Mouse (Mus musculus) heart, embryonic 14.5 days (tissue): ENCODE measurements around the gene Pcdh10. TPM values are rescaled to one million over a fixed set of nuclear protein-coding genes. Genes with fewer than 3 reads are reported as not detected.

Experiments
- ATAC-seq: fragments of 200-750 bp; cut with Nextera tagmentation; 2 replicates; pipeline ENCODE4 v1.8.0; 2017; ENCODE audit warnings: low read depth, moderate TSS enrichment; ENCODE audit not compliant: insufficient number of reproducible peaks, insufficient read depth, low FRiP score
- H3K27ac ChIP-seq, 2 experiments: fragments of 200-500 bp in 1 of 2; fragments of 300-500 bp in 1 of 2; sonication (generic) in 1 of 2; replicated peaks in 1 of 2; 2 replicates each; pipeline ENCODE4 v1.5.1; 2012 to 2014; ENCODE audit warnings: low read depth in 2 of 2, low read length in 2 of 2, control low read depth in 1 of 2, mild to moderate bottlenecking in 1 of 2, mixed read lengths in 1 of 2; ENCODE audit not compliant: control insufficient read depth in 1 of 2, insufficient read depth in 1 of 2
- H3K27me3 ChIP-seq: fragments of 300-500 bp; sonication (generic); 2 replicates; pipeline ENCODE4 v1.6.1; 2014; ENCODE audit warnings: mild to moderate bottlenecking, low read length, control low read depth; ENCODE audit not compliant: control insufficient read depth, insufficient read depth
- H3K36me3 ChIP-seq: fragments of 300-500 bp; sonication (generic); 2 replicates; pipeline ENCODE4 v1.6.1; 2014; ENCODE audit warnings: mild to moderate bottlenecking, control low read depth, low read length, mixed read lengths; ENCODE audit not compliant: control insufficient read depth, insufficient read depth
- H3K4me1 ChIP-seq, 2 experiments: fragments of 200-500 bp in 1 of 2; fragments of 300-500 bp in 1 of 2; sonication (generic) in 1 of 2; 2 replicates each; pipeline ENCODE4 v1.6.1; 2012 to 2014; ENCODE audit warnings: low read length in 2 of 2, control low read depth in 1 of 2, mixed read lengths in 1 of 2; ENCODE audit not compliant: control insufficient read depth in 2 of 2, insufficient read depth in 2 of 2
- H3K4me2 ChIP-seq: fragments of 300-500 bp; sonication (generic); 2 replicates; pipeline ENCODE4 v1.6.1; 2014; ENCODE audit warnings: mild to moderate bottlenecking, low read length
- H3K4me3 ChIP-seq, 2 experiments: fragments of 200-500 bp in 1 of 2; fragments of 300-500 bp in 1 of 2; sonication (generic) in 1 of 2; 2 replicates each; pipeline ENCODE4 v1.5.1; 2012 to 2014; ENCODE audit warnings: low read length in 2 of 2, mild to moderate bottlenecking in 2 of 2, control low read depth in 1 of 2, low read depth in 1 of 2, moderate library complexity in 1 of 2; ENCODE audit not compliant: control insufficient read depth in 1 of 2, insufficient read depth in 1 of 2
- H3K9ac ChIP-seq: fragments of 300-500 bp; sonication (generic); 2 replicates; pipeline ENCODE4 v1.6.1; 2014; ENCODE audit warnings: mild to moderate bottlenecking, low read length
- H3K9me3 ChIP-seq: fragments of 300-500 bp; sonication (generic); 2 replicates; pipeline ENCODE4 v1.6.1; 2016; ENCODE audit warnings: low read length, control low read depth; ENCODE audit not compliant: control insufficient read depth
- WGBS: fragments of 180-500 bp; shearing (Covaris S2); extraction: QIAGEN DNeasy Blood & Tissue Kit; methylation state at CpG from one replicate; pipeline ENCODE4 v1.1.7; 2014; 5-methylcytosine and 5-hydroxymethylcytosine counted together
- polyA plus RNA-seq: library from polyadenylated mRNA; unstranded; fragments of >200 nt; fragmentation: Nextera tagmentation; extraction: Ambion mirVana; gene quantifications from 2 replicates; pipeline ENCODE4 v1.2.1, GENCODE M21; 2014

Gene Pcdh10
- 0.04 and 0.22 TPM in 2 replicates for polyA plus RNA-seq

DNA sequence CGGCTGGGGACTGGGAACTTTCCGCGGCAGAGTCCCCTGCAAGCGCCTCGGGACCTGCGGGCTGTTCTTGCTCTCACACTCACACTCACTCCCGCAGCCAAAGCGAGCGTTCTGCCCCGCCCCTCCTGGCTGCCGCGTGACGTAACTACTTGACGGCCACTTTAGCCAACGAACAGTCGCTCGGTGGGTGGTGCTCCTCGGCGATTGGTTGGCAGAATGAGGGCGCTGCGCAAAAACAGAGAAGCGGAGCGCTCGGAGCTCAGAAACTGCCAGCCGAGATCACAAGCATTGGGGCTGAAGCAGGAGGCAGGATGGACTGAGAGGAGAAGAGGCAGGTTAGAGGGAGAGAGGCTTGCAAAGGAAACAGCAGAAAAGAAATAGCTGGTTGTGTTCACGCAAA lies at the start of gene Pcdh10:
Gene Pcdh10 (plus strand): TSS at position 254 of the 400 bp plus-strand sequence.
- Histone ChIP-seq H3K36me3 (no peaks in the 10 kb centered on the region), H3K4me1 (peaks cover 11 to 32% of the 10 kb centered on the region in 2 experiments; a peak in 3 of 4 replicates), H3K9ac (peak within 1 kb of the TSS; percentile 41), H3K4me3 (peak within 1 kb of the TSS; percentile 56 to 63), H3K27ac (no peak within 1 kb of the TSS), H3K9me3 (no peaks in the 10 kb centered on the region), H3K4me2 (peak within 1 kb of the TSS; percentile 100), H3K27me3 (peaks cover 48% of the 10 kb centered on the region)
- under 1% methylated on average over 26 of the region's 26 CpGs for WGBS
- ATAC-seq, result peak; percentile 80

DNA sequence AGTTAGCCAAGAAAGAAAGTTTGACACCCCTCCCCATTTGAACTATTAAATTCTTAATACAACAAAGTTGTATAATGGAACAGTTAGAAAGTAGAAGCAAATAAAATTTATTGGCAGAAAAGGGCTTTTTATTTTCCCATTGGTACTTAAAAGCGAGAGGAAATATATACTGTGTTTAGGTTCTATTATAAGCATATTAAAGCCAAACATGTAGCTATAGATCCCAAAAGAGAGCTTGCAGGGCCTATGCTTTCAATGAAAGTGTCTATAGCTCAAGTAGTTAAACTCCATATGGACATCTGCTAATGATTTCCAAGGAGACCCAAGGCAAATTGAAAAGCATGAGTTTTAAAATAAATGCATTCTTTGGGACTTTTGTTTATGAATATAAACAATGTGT lies 22.3 kb upstream of the Pcdh10 start:
- no peak overlapping the region for H3K4me3 ChIP-seq
- H3K27ac ChIP-seq, result no peak overlapping the region
- no peaks in the 10 kb centered on the region for H3K4me1 ChIP-seq
- H3K27me3 ChIP-seq, result no peaks in the 10 kb centered on the region
- no peak for ATAC-seq
- 82% methylated on average over 1 of the region's 1 CpGs for WGBS
- no peak overlapping the region for H3K9ac ChIP-seq
- no peaks in the 10 kb centered on the region for H3K9me3 ChIP-seq
- no peak overlapping the region for H3K4me2 ChIP-seq
- no peaks in the 10 kb centered on the region for H3K36me3 ChIP-seq

DNA sequence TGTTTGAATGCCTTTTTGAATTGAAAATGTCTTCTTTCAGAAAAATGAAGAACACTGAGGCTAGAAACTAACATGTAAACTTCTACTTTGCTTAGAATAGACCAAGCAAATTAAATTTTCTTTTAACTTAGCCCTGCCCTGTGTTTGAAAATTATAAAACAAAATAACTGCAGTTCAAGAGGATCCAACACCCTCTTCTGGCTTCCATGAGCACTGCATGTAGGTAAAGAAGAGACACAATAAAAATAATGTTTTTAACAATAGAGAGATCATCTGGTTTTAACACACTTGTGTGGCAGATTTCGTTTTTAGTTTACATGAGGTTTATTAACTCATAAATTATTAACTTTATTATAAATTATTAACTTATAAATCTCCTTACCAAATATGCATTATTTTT lies 9.2 kb upstream of the Pcdh10 start:
- WGBS, result 33% methylated on average over 1 of the region's 1 CpGs
- no peak overlapping the region for H3K27ac ChIP-seq
- H3K36me3 ChIP-seq, result no peaks in the 10 kb centered on the region
- no peaks in the 10 kb centered on the region for H3K4me1 ChIP-seq
- ATAC-seq, result no peak
- H3K9me3 ChIP-seq, result no peaks in the 10 kb centered on the region
- no peaks in the 10 kb centered on the region for H3K27me3 ChIP-seq
- H3K4me2 ChIP-seq, result no peak overlapping the region
- no peak overlapping the region for H3K4me3 ChIP-seq
- no peak overlapping the region for H3K9ac ChIP-seq

DNA sequence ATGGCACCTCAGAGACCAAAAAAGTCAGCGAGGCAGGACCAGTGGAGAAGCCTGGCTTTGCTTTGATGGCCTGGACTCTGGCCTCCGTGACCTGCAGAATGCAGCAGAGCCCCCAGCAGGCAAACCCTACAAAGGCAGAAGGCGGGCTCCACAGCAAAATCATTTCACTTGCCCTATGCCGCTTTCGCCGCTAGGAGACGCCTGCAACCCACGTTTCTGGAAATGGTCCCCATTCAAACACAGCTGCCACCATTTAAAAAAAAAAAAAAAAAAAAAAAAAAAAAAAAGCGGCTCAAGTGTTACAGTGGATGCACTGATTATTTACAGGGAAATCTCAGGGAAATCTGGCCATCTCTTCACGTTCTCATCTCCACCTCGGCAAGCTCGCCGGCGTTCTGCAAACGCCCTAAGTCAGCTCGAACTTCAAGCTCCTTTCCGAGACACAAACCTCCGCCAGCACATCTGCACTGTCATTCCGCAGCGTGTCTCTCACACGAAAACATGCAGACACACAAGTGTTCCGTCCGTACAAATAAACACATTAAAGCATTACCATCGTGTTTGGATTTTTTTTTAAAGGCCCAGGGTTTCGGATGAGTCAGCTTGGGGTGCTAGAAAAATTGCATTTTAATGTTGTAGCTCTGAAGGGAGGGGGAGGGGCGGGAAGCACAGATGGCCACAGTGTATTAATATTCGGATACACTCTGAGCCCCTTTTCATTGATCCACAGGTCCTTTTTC lies 2.3 kb upstream of the Pcdh10 start:
- H3K4me2 ChIP-seq, result peak overlapping the region; percentile 100
- WGBS, result under 1% methylated on average over 27 of the region's 27 CpGs
- H3K36me3 ChIP-seq, result no peaks in the 10 kb centered on the region
- H3K9ac ChIP-seq, result no peak overlapping the region; the same call in 1 of the 2 replicates
- peaks cover 27% of the 10 kb centered on the region for H3K27me3 ChIP-seq
- H3K27ac ChIP-seq, result no peak overlapping the region
- no peaks in the 10 kb centered on the region for H3K9me3 ChIP-seq
- ATAC-seq, result no peak
- peaks cover 9 to 25% of the 10 kb centered on the region in 2 experiments; a peak in 3 of 4 replicates for H3K4me1 ChIP-seq
- peak overlapping the region; percentile 49 to 63 for H3K4me3 ChIP-seq

DNA sequence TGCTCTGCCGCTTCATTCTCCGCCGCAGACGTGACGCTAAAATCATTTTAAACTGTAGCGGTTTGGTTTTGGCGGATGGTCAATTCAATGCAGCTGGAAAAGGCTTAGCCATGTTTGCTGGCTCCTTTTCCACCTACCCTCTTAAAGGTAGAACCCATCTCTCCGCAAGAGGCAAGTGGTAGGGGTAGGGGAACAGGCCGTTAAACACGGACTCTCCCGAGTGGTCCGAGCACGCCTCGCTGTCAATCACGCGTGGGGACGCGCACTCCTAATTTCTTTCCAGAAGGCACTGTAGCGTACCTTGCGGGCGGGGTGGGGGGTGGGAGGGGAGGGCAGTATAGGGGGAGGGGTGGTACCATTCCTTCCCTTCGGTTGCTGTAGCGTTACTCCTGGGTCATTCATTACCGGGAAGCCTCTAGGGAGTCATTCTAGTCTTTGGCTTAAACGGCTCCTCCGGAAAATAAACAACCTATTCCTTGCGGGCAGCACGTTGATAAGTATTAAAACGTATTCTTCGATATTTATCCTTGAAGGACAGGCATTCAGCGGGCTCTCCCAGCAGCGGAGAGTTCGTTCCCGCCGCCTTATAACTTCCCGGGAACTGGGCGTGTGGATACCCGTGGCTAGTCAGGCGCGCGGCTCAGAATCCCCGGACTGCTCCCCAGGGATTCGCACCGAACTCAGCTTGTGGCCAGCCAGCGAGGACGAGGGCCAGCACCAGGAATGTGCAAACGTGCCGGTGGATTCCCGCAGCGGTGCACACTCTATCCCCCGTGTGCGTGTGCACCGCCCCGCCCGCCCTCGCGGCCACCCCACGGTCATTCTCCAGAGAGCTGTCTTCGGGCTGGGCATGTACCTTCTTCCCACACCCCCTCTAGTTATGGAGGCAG lies 1.5 kb upstream of the Pcdh10 start:
- H3K4me1 ChIP-seq, result peaks cover 11 to 32% of the 10 kb centered on the region in 2 experiments; a peak in 3 of 4 replicates
- no peak overlapping the region for H3K27ac ChIP-seq
- H3K27me3 ChIP-seq, result peaks cover 36% of the 10 kb centered on the region
- peak overlapping the region; percentile 100 for H3K4me2 ChIP-seq
- peak overlapping the region; percentile 53 for H3K9ac ChIP-seq
- peak overlapping the region; percentile 56 to 63 for H3K4me3 ChIP-seq
- H3K36me3 ChIP-seq, result no peaks in the 10 kb centered on the region
- ATAC-seq, result no peak; the same call in 1 of the 2 replicates
- no peaks in the 10 kb centered on the region for H3K9me3 ChIP-seq
- WGBS, result under 1% methylated on average over 59 of the region's 59 CpGs

DNA sequence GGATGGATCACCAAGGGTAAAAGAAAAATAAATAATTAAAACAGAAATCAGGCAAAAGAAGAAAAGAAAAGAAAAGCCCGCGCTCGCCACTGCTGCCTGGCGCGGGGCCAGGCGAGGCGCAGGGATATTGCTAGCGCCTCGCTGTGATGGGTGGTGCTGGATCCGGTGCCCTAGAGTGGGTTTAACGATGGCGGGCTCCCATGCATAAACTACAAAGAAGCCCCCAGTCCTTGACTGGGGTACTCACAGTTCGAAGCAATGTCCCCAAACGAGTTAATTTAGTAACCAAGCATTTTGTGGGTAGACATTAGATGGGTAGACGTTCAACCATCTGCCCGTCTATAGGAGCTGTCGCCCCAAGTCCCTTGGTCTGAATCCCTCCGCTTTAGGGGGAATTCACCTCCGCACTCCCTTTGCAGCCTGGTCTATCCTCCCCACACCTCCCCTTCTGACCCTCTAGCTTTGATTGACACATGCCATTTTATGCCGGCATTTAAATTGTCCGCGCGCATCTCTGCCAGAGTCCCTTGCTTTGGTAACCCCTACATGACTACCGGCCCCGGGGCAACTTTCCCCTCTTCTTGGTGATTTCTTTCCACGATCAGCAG lies 703 bp upstream of the Pcdh10 start:
- Histone ChIP-seq H3K27me3 (peaks cover 43% of the 10 kb centered on the region), H3K36me3 (no peaks in the 10 kb centered on the region), H3K4me2 (peak overlapping the region; percentile 100), H3K9ac (peak overlapping the region; percentile 30), H3K4me1 (peaks cover 11 to 32% of the 10 kb centered on the region in 2 experiments; a peak in 3 of 4 replicates), H3K27ac (no peak overlapping the region), H3K4me3 (peak overlapping the region; percentile 56 to 63), H3K9me3 (no peaks in the 10 kb centered on the region)
- no peak for ATAC-seq
- WGBS, result under 1% methylated on average over 26 of the region's 26 CpGs

DNA sequence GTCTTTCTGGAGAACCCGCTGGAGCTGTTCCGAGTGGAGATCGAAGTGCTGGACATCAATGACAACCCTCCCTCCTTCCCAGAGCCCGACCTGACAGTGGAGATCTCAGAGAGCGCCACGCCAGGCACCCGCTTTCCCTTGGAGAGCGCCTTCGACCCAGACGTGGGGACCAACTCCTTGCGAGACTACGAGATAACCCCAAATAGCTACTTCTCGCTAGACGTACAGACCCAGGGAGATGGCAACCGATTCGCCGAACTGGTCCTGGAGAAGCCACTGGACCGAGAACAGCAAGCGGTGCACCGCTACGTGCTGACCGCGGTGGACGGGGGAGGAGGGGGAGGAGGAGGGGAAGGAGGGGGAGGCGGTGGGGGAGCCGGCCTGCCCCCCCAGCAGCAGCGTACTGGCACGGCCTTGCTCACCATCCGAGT lies 1.4 kb downstream of the Pcdh10 start:
- H3K36me3 ChIP-seq, result no peaks in the 10 kb centered on the region
- H3K4me3 ChIP-seq, result peak overlapping the region; percentile 38 to 63
- ATAC-seq, result no peak
- WGBS, result under 1% methylated on average over 28 of the region's 29 CpGs
- peaks cover 42% of the 10 kb centered on the region for H3K27me3 ChIP-seq
- H3K9me3 ChIP-seq, result no peaks in the 10 kb centered on the region
- H3K4me1 ChIP-seq, result peaks cover 11 to 32% of the 10 kb centered on the region in 2 experiments; a peak in 3 of 4 replicates
- peak overlapping the region; percentile 100 for H3K4me2 ChIP-seq
- H3K27ac ChIP-seq, result no peak overlapping the region
- H3K9ac ChIP-seq, result peak overlapping the region; percentile 11
